Mouse (Mus musculus) kidney, embryonic 14.5 days (tissue): ENCODE data around the gene Ghdc. TPM values are rescaled to one million over a fixed set of nuclear protein-coding genes. Genes with fewer than 3 reads are reported as not detected.
"Not testable (repeated sequence)": the region's sequence is repeated elsewhere in the genome, so short reads cannot be mapped to it uniquely, and the experiment has no call there.

Experiments
- ATAC-seq: fragments of 200-750 bp; cut with Nextera tagmentation; 2 replicates; pipeline ENCODE4 v1.8.0; 2017; ENCODE audit warnings: moderate number of reproducible peaks, mild to moderate bottlenecking, moderate TSS enrichment, moderate library complexity; ENCODE audit not compliant: low FRiP score, low TSS enrichment
- H3K27ac ChIP-seq: fragments of 300-500 bp; sonication (generic); 2 replicates; pipeline ENCODE4 v1.5.1; 2014; ENCODE audit warnings: low read depth, mild to moderate bottlenecking, low read length, moderate library complexity, mixed read lengths
- H3K27me3 ChIP-seq: fragments of 300-500 bp; sonication (generic); 2 replicates; pipeline ENCODE4 v1.6.1; 2014; ENCODE audit warnings: mild to moderate bottlenecking, low read length; ENCODE audit not compliant: control insufficient read depth, insufficient read depth
- H3K36me3 ChIP-seq: fragments of 300-500 bp; sonication (generic); 2 replicates; pipeline ENCODE4 v1.6.1; 2014; ENCODE audit warnings: low read length, mixed read lengths; ENCODE audit not compliant: control insufficient read depth, insufficient read depth
- H3K4me1 ChIP-seq: fragments of 300-500 bp; sonication (generic); 2 replicates; pipeline ENCODE4 v1.6.1; 2014; ENCODE audit warnings: low read length, mixed read lengths; ENCODE audit not compliant: control insufficient read depth, insufficient read depth
- H3K4me2 ChIP-seq: fragments of 300-500 bp; sonication (generic); replicated peaks from 2 replicates; pipeline ENCODE4 v1.6.1; 2014; ENCODE audit warnings: low read depth, mild to moderate bottlenecking, low read length
- H3K4me3 ChIP-seq: fragments of 300-500 bp; sonication (generic); 2 replicates; pipeline ENCODE4 v1.5.1; 2014; ENCODE audit warnings: mild to moderate bottlenecking, low read length
- H3K9ac ChIP-seq: fragments of 300-500 bp; sonication (generic); 2 replicates; pipeline ENCODE4 v1.6.1; 2014; ENCODE audit warnings: low read depth, mild to moderate bottlenecking, low read length, moderate library complexity
- H3K9me3 ChIP-seq: fragments of 300-500 bp; sonication (generic); 2 replicates; pipeline ENCODE4 v1.6.1; 2016; ENCODE audit warnings: low read length; ENCODE audit not compliant: control insufficient read depth
- WGBS: fragments of 180-500 bp; shearing (Covaris S2); extraction: QIAGEN DNeasy Blood & Tissue Kit; methylation state at CpG from one replicate; pipeline ENCODE4 v1.1.7; 2014; 5-methylcytosine and 5-hydroxymethylcytosine counted together
- polyA plus RNA-seq: library from polyadenylated mRNA; unstranded; fragments of >200 nt; fragmentation: Nextera tagmentation; extraction: Ambion mirVana; gene quantifications from 2 replicates; pipeline ENCODE4 v1.2.1, GENCODE M21; 2014

Ghdc gene
- polyA plus RNA-seq, 1 experiment from 2014 or later = 3.6 TPM

DNA sequence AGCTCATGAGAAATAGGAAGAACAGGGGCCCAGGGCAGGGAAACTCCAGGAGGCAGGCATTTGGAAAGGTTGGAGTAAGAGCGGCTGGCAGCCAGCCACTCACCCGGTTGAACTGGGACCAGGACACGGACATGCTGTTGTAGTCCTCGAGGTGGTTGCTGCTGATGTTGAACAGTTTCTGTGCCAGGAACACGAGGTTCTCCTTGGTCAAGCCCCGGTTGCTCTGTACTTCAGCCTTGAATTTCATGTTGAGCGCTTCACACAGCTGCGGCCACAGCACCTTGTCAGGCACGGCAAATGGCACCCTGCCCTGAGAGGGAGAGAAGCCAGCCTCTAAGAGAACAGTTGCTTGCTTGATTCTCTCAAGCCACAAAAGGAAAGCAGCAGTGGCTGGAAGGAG is 19.9 kb upstream of the Ghdc start:
- H3K27me3 ChIP-seq, H3K4me2 ChIP-seq, H3K27ac ChIP-seq, H3K9me3 ChIP-seq, ATAC-seq, H3K4me3 ChIP-seq, H3K4me1 ChIP-seq, H3K9ac ChIP-seq: not testable (repeated sequence)
- peaks cover 21% of the 10 kb centered on the region; the same call in 1 of the 2 replicates for H3K36me3 ChIP-seq
- 88% methylated on average over 9 of the region's 9 CpGs for WGBS

- H3K27ac ChIP-seq = no peak overlapping the region
- no peak overlapping the region for H3K4me2 ChIP-seq
- no peak overlapping the region for H3K4me3 ChIP-seq
- H3K4me1 ChIP-seq = no peaks in the 10 kb centered on the region
- no peaks in the 10 kb centered on the region for H3K9me3 ChIP-seq
- WGBS = 89% methylated on average over 3 of the region's 3 CpGs
- no peaks in the 10 kb centered on the region for H3K27me3 ChIP-seq
- peaks cover 23% of the 10 kb centered on the region; the same call in 1 of the 2 replicates for H3K36me3 ChIP-seq
- ATAC-seq = no peak
- H3K9ac ChIP-seq = no peak overlapping the region
Measured at GRCm38 (mm10) chr11:100789702-100790101, 18.9 kb upstream of the Ghdc start.

GRCm38 (mm10) chr11:100785774-100786173 is 15.0 kb upstream of the Ghdc start:
- H3K4me2 ChIP-seq = no peak overlapping the region
- no peak overlapping the region for H3K9ac ChIP-seq
- H3K9me3 ChIP-seq = no peaks in the 10 kb centered on the region
- no peak for ATAC-seq
- H3K27ac ChIP-seq = no peak overlapping the region
- no peak overlapping the region for H3K4me3 ChIP-seq
- peaks cover 37% of the 10 kb centered on the region for H3K36me3 ChIP-seq
- WGBS = 99% methylated on average over 2 of the region's 2 CpGs
- no peaks in the 10 kb centered on the region for H3K4me1 ChIP-seq
- H3K27me3 ChIP-seq = no peaks in the 10 kb centered on the region

- Histone ChIP-seq H3K36me3 (peaks cover 31% of the 10 kb centered on the region), H3K4me1 (no peaks in the 10 kb centered on the region), H3K9me3 (no peaks in the 10 kb centered on the region), H3K27ac (no peak overlapping the region), H3K4me2 (no peak overlapping the region), H3K9ac (no peak overlapping the region), H3K27me3 (no peaks in the 10 kb centered on the region), H3K4me3 (no peak overlapping the region)
- no peak for ATAC-seq
- 90% methylated on average over 8 of the region's 8 CpGs for WGBS
Measured at GRCm38 (mm10) chr11:100784286-100784685, 13.5 kb upstream of the Ghdc start.

DNA sequence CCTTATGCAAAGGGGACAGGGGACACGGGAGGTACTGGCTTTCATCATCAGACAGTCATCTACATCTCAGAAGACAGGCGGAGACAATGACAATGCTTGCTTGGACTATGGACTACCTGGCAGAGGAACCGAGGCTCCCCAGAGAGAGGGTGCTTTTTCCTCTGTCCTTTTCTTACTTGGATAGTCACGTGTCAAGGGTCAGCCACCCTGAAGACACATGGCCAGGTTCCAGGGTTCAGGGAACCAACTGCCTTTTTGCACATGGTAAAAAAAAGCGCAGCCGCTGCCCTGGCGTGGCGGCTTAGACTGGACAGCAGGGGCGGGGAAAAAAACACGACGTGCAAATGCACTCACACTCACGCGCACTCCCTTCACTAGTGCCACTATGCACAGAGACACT is 11.8 kb upstream of the Ghdc start:
- H3K27ac ChIP-seq = no peak overlapping the region
- no peak overlapping the region for H3K9ac ChIP-seq
- no peaks in the 10 kb centered on the region for H3K27me3 ChIP-seq
- no peaks in the 10 kb centered on the region for H3K4me1 ChIP-seq
- H3K4me2 ChIP-seq = no peak overlapping the region
- no peak overlapping the region for H3K4me3 ChIP-seq
- H3K9me3 ChIP-seq = no peaks in the 10 kb centered on the region
- no peak for ATAC-seq
- H3K36me3 ChIP-seq = peaks cover 24% of the 10 kb centered on the region
- 84% methylated on average over 13 of the region's 13 CpGs for whole genome bisulfite sequencing

GRCm38 (mm10) chr11:100781763-100782475 is 11.2 kb upstream of the Ghdc start:
- no peaks in the 10 kb centered on the region for H3K9me3 ChIP-seq
- no peak for ATAC-seq
- H3K27ac ChIP-seq = no peak overlapping the region
- peaks cover 24% of the 10 kb centered on the region for H3K36me3 ChIP-seq
- no peaks in the 10 kb centered on the region for H3K4me1 ChIP-seq
- H3K4me3 ChIP-seq = no peak overlapping the region
- no peak overlapping the region for H3K9ac ChIP-seq
- no peak overlapping the region for H3K4me2 ChIP-seq
- H3K27me3 ChIP-seq = no peaks in the 10 kb centered on the region
- WGBS = 91% methylated on average over 15 of the region's 15 CpGs

GRCm38 (mm10) chr11:100780247-100780646 is 9.5 kb upstream of the Ghdc start:
- Histone ChIP-seq H3K4me2 (no peak overlapping the region), H3K4me1 (no peaks in the 10 kb centered on the region), H3K36me3 (peaks cover 21% of the 10 kb centered on the region), H3K9ac (no peak overlapping the region), H3K27ac (no peak overlapping the region), H3K9me3 (no peaks in the 10 kb centered on the region), H3K4me3 (no peak overlapping the region), H3K27me3 (no peaks in the 10 kb centered on the region)
- 72% methylated on average over 8 of the region's 8 CpGs for WGBS
- no peak for ATAC-seq

DNA sequence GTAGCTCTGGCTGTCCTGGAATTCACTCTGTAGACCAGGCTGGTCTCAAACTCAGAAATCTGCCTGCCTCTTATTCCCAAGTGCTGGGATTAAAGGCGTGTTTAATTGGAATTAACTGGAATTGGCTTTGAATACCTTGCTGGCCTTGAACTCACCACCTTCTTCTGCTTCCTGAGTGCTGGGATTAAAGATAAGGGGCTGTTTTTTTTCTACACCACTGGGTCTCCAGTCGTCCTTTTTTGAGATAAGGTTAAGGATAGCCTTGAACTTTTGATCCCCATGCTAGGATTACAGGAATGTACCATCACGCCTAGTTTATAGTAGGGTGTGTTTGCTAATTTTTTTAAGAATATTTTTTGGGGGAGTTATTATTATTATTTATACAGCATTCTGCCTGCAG is 7.3 kb upstream of the Ghdc start:
- H3K9ac ChIP-seq = no peak overlapping the region
- H3K27me3 ChIP-seq = no peaks in the 10 kb centered on the region
- no peak overlapping the region for H3K4me3 ChIP-seq
- H3K36me3 ChIP-seq = peaks cover 14% of the 10 kb centered on the region
- H3K4me1 ChIP-seq = no peaks in the 10 kb centered on the region
- ATAC-seq = no peak
- H3K9me3 ChIP-seq = no peaks in the 10 kb centered on the region
- no peak overlapping the region for H3K4me2 ChIP-seq
- H3K27ac ChIP-seq = no peak overlapping the region
- 79% methylated on average over 3 of the region's 3 CpGs for WGBS

DNA sequence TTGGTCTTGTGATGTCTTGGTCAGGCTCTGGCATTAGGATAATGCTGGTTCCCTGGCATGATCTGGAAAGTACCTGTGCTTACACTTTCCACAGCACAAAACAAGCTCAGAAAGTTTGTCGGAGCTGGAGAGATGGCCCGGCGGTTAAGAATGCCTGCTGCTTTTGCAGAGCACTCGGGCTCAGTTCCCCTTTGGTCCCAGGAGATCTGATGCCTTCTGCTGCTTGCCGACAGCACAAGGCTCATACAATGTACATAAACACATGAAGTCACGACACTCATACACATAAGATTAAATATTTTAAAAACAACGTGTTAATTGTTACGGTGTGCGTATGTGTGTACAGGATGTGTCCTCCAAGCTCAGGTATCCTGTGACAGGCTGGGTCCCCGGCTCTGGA is 5.2 kb upstream of the Ghdc start:
- WGBS = 87% methylated on average over 10 of the region's 10 CpGs
- Histone ChIP-seq H3K27ac (no peak overlapping the region), H3K4me3 (no peak overlapping the region), H3K36me3 (no peaks in the 10 kb centered on the region), H3K4me1 (no peaks in the 10 kb centered on the region), H3K9ac (no peak overlapping the region), H3K4me2 (no peak overlapping the region), H3K27me3 (no peaks in the 10 kb centered on the region), H3K9me3 (no peaks in the 10 kb centered on the region)
- no peak for ATAC-seq
